Comparison of ENCODE assay signal across 9 mouse cellular contexts in the genomic region with DNA sequence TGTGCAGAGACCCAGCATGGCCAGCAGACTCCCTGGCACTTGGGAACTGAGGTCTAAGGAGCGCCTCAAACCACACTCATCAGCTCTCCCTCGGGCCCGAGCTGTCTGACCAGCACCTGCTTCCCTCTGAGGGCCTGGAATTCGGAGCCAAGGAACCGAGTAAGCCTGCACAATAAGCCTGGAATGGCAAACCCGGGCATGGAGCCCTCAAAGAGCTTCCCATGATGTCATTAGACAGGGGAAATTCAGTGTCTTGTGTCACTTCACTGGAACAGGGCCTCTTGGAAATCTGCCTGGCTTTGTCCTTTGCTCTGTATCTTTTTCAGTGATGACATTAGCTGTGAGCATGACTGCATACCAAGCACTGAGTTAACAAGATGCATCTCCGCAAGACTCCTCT. TPM values are rescaled to one million over a fixed set of nuclear protein-coding genes. Genes with fewer than 3 reads are reported as not detected.
DNase-seq lines count a peak whose midpoint lies in the region.
"Had no signal": no experiment of that assay in that cellular context is flagged by ENCODE, and none has a peak within 500 bp of the region (broad histone marks: within the 10 kb centered on the region; RNA-seq: fewer than 3 reads in every experiment).

No protein-coding gene starts in this region.

- peak; percentile 35 to 37 for DNase-seq in kidney, postnatal 36 days
- DNase-seq in kidney, postnatal 4 days, result no peak
- peak; percentile 28 for DNase-seq in cerebellum, adult 11 months
- DNase-seq in cerebellum, postnatal 36 days, result peak; percentile 57 to 60
- DNase-seq in heart, postnatal 36 days, result peak; percentile 37 to 44
- no peak for DNase-seq in frontal cortex, postnatal 10 days (ENCODE audit: low spot score in 2 of 2)
- DNase-seq in frontal cortex, adult 2 months (ENCODE audit: extremely low spot score in 1 of 2, low spot score in 1 of 2), result no peak
- DNase-seq: liver, embryonic 13.5 days; retina, postnatal 1 day had no signal

- intact Hi-C loops in heart, postnatal 36 days (cut with DNase I), result loop anchor here (5.0 kb wide), 1 partner anchor 42 kb away; no protein-coding TSS in a partner anchor

RNA-seq across cellular contexts. Expression of a gene that starts 44.5 kb away (rescaled TPM):
- total RNA-seq in heart, postnatal 36 days (2021), result 10 to 100 TPM; 15.5 to 17.1 TPM
- polyA plus RNA-seq in frontal cortex, adult 2 months (2012; rRNA removed), result 33.9 and 35.9 TPM in 2 replicates

Comparison
In these comparisons a context has a peak if more than half of its experiments do, and no peak if none do; other contexts are left out.
1. DNase-seq: peak in kidney, postnatal 36 days (2 of 2), cerebellum, adult 11 months (single experiment), cerebellum, postnatal 36 days (2 of 2) and heart, postnatal 36 days (2 of 2); none in kidney, postnatal 4 days (0 of 2), frontal cortex, postnatal 10 days (0 of 2) and frontal cortex, adult 2 months (0 of 2).